Mouse (Mus musculus): ENCODE data around the gene Aifm3.
"Not testable (repeated sequence)": the region's sequence is repeated elsewhere in the genome, so short reads cannot be mapped to it uniquely, and the experiment has no call there.

The Aifm3 gene

DNA sequence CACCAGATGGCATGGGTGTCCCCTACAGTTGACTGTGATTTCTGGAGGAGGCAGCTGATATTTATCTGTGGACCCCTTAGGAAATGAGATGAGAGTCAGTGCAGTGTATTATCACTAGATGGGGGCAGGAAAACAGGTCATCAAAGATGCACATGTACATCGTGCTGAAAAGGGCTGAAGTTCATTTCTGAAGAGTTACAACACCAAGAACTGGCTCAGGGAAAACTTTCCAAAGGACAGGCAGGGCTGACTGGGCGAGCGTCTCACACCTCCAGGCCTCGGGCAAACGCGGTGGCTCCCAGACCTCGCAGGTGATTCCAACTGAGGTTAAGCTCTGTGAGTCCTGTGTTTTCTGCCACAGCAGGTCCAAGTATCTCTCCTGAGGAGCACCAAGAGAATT, 63.4 kb downstream of the Aifm3 start:
- no peak for DNase-seq (ENCODE audit: extremely low spot score, low read depth, low spot score)

DNA sequence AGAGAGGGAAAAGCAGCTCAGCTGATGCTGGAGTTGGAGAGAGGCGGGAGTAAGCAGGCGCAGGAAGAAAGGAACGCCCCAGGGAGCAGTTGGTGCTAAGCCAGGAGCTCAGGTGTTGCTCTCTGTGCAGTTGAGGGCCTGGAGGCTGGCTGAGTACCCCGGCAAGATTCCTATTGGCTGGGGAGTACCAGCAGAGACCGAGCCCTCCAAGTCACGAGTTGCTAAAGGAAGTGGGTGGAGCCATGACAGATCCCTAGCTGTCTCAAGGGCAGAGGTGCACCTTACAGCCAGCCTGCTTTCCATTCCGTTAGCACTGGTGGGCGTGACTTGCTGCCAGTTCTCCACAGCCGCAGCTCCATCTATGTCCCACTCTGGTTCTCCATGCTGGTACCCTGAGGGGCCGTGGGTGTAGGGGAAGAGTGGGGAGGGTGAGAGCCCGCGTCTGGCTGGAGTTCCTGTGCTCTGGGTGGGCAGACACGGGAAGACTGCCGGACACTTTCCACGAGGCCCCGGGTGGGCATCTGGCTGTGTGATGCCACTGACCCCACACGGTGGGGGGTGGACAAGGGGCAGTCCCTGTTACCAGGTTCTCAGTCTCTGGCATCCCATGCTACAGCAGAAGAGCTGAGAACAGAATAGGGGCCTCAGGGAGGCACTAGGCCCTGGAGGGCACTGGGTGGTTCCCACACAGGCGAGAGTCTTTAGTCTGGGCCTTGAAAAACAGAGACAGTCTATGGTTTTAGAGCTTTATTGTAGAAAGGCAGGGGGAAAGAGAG, 64.7 kb downstream of the Aifm3 start:
- no peak for DNase-seq (ENCODE audit: extremely low spot score, low read depth, low spot score)

DNA sequence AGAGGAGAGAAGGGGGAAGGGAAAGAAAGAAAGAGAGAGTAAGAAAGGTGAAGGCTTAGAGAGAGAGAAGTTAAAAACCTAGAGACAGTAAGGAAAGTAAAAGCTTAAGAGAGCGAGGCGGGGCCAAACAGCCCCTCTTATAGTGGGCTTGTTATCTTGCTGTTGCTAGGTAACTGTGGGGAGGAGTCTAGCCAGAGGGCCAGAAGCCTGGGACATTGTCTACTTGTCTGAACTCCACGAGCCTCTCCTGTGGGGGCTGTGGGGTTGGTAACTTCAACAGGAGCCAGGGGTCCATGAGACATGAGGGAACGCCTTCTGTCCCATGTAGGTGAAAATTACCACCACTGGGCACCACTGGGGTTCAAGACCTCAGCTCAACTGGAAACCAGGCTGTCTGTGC, 65.3 kb downstream of the Aifm3 start:
- DNase-seq (ENCODE audit: extremely low spot score, low read depth, low spot score): not testable (repeated sequence)

DNA sequence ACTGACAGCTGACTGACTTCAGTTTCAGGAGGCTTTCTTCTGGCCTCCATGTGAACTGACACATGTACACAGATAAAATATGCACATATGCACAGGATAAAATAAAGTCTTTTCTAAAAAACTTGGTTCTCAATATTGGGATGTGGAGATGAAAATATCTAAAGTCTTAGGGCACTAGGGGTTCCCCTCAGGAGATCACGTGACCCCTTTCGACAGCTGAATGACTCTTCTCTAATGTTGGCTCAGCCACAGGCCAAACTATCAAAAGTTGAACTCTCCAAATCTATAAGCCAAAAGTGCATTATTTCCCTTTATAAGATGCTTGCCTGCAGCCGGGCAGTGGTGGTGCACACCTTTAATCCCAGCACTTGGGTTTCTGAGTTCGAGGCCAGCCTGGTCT, 66.8 kb downstream of the Aifm3 start:
- no peak for DNase-seq (ENCODE audit: extremely low spot score, low read depth, low spot score)

DNA sequence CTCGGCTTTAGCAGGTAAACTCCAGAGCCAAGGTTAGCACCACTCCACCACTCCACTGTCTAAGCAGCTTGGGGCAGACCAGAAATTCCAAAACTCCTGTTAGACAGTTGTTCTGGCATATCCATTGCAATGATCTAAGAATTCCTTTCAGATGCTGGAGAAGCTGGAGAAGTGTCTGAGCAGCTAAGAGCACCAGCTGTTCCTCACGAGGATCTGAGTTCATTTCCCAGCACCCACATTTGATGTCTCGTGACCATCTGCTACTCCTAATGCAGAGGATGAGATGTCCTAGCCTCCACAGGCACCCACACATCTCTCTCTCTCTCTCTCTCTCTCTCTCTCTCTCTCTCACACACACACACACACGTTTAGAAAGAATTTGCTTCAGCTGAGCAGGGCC, 67.5 kb downstream of the Aifm3 start:
- DNase-seq (ENCODE audit: extremely low spot score, low read depth, low spot score): no peak
